Mouse (Mus musculus) forebrain, embryonic 11.5 days (tissue): ENCODE data around the gene Itprip. TPM values are rescaled to one million over a fixed set of nuclear protein-coding genes. Genes with fewer than 3 reads are reported as not detected.

ENCODE experiments used
- ATAC-seq: fragments of 200-750 bp; cut with Nextera tagmentation; replicated peaks from 2 replicates; pipeline ENCODE4 v1.8.0; 2017; ENCODE audit warnings: moderate TSS enrichment; ENCODE audit not compliant: low FRiP score
- DNase-seq: peaks from one replicate; pipeline ENCODE4 v3.0.0-alpha.2; 2017; ENCODE audit warnings: low spot score
- H3K27ac ChIP-seq: fragments of 300-500 bp; sonication (generic); 2 replicates; pipeline ENCODE4 v1.5.1; 2014; ENCODE audit warnings: low read depth, low read length
- H3K27me3 ChIP-seq: fragments of 300-500 bp; sonication (generic); 2 replicates; pipeline ENCODE4 v1.6.1; 2014; ENCODE audit warnings: mild to moderate bottlenecking, low read length, mixed read lengths; ENCODE audit not compliant: control insufficient read depth, insufficient read depth
- H3K36me3 ChIP-seq: fragments of 300-500 bp; sonication (generic); 2 replicates; pipeline ENCODE4 v1.6.1; 2014; ENCODE audit warnings: mild to moderate bottlenecking, low read length, moderate library complexity, mixed read lengths; ENCODE audit not compliant: control insufficient read depth, insufficient read depth
- H3K4me1 ChIP-seq: fragments of 300-500 bp; sonication (generic); replicated peaks from 2 replicates; pipeline ENCODE4 v1.6.1; 2014; ENCODE audit warnings: low read length, mixed read lengths; ENCODE audit not compliant: control insufficient read depth, insufficient read depth
- H3K4me2 ChIP-seq: fragments of 300-500 bp; sonication (generic); 2 replicates; pipeline ENCODE4 v1.6.1; 2014; ENCODE audit warnings: low read depth, mild to moderate bottlenecking, low read length, moderate library complexity, mixed read lengths; ENCODE audit not compliant: severe bottlenecking
- H3K4me3 ChIP-seq: fragments of 300-500 bp; sonication (generic); 2 replicates; pipeline ENCODE4 v1.5.1; 2014; ENCODE audit warnings: low read depth, low read length
- H3K9ac ChIP-seq: fragments of 300-500 bp; sonication (generic); 2 replicates; pipeline ENCODE4 v1.6.1; 2014; ENCODE audit warnings: low read length
- H3K9me3 ChIP-seq: fragments of 300-500 bp; sonication (generic); 2 replicates; pipeline ENCODE4 v1.6.1; 2016; ENCODE audit warnings: low read length, mixed read lengths; ENCODE audit not compliant: control insufficient read depth
- WGBS: fragments of 180-500 bp; shearing (Covaris S2); extraction: QIAGEN DNeasy Blood & Tissue Kit; methylation state at CpG from one replicate; pipeline ENCODE4 v1.1.7; 2014; 5-methylcytosine and 5-hydroxymethylcytosine counted together
- polyA plus RNA-seq: library from polyadenylated mRNA; unstranded; fragments of >200 nt; fragmentation: Nextera tagmentation; extraction: Ambion mirVana; gene quantifications from 2 replicates; pipeline ENCODE4 v1.2.1, GENCODE M21; 2014

The Itprip gene
- polyA plus RNA-seq, 1 experiment from 2014 or later: 20.4 TPM

DNA sequence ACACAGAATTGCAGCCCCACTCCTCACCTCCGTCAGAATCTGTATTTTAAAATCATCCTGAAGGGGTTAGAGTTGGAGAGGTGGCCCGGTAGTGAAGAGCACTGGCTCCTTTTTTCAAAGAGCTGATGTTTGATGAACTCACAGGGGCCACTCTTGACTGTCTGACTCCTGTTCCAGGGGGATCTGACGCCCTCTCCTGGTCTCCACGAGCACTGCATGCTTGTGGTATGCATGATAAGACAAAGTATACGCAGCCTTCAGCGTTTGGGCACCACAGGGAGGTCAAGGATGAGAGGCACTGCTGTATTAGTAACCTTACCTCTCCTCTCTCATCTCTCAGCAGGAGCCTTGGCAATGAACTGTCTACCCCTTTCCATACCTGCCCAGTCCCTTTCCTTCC is 19.1 kb downstream of the Itprip start:
- Histone ChIP-seq H3K9ac (no peak overlapping the region), H3K9me3 (no peaks in the 10 kb centered on the region), H3K27me3 (no peaks in the 10 kb centered on the region), H3K4me1 (peaks cover 5% of the 10 kb centered on the region; the same call in 1 of the 2 replicates), H3K27ac (no peak overlapping the region), H3K4me3 (no peak overlapping the region), H3K36me3 (peaks cover 3% of the 10 kb centered on the region; the same call in 1 of the 2 replicates), H3K4me2 (no peak overlapping the region)
- DNase-seq: no peak
- WGBS: 65% methylated on average over 6 of the region's 6 CpGs
- ATAC-seq: no peak

DNA sequence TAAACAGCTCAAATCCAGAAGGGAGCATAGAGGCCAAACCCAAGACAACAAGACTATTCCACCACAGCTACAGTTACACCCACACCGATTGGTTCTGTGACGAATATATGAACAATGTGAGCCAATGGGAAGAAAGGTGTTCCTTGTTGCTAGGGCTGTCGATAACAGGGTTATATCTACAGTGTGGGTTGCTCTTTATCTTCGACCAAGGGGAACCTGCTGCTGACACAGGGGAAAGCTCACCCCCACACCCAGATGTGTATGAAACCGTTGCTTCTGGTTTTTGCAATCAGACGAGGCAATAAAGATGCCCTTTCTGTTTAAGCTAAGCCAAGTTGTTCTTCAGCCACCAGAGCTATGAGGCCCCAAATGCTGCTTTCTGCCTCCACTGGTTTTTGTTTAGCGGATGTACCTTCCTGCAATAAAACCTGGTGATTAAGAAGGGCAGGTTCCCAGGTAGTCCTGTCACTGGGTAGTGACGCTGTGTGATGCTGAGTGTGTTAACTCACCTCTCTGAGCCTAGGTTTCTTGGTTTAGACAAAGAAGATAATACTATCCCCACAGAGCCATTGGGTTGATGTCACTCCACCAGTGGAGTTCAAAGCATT is 20.5 kb downstream of the Itprip start:
- no peaks in the 10 kb centered on the region for H3K27me3 ChIP-seq
- H3K9ac ChIP-seq: no peak overlapping the region
- peaks cover 4% of the 10 kb centered on the region; the same call in 1 of the 2 replicates for H3K4me1 ChIP-seq
- no peak overlapping the region for H3K4me2 ChIP-seq
- H3K4me3 ChIP-seq: no peak overlapping the region
- no peak overlapping the region for H3K27ac ChIP-seq
- WGBS: 93% methylated on average over 8 of the region's 8 CpGs
- no peaks in the 10 kb centered on the region for H3K9me3 ChIP-seq
- no peak for DNase-seq
- peaks cover 3% of the 10 kb centered on the region; the same call in 1 of the 2 replicates for H3K36me3 ChIP-seq
- no peak for ATAC-seq

DNA sequence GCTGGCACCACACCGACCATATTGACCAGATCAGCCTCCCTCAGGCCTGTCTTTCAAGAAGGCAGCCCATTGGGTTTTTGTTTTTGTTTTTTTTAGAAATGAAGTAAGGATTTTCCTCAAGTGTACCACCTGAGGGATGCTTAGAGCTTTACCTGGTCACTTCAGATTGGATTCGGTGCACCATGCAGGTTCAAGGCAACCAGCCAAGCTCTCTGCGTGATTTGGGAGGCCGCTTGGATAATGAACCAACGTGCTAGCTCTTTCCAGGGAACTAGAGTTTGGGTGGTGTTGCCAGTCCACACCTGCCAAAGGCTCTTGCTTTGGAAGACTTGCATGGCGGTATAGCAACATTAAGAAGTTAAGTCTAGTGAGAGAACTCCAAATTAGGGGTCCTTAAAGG is 26.0 kb downstream of the Itprip start:
- H3K4me2 ChIP-seq: no peak overlapping the region
- H3K9ac ChIP-seq: no peak overlapping the region
- H3K27me3 ChIP-seq: no peaks in the 10 kb centered on the region
- DNase-seq (no peak), ATAC-seq (no peak)
- no peaks in the 10 kb centered on the region for H3K9me3 ChIP-seq
- no peak overlapping the region for H3K27ac ChIP-seq
- WGBS: 94% methylated on average over 6 of the region's 6 CpGs
- H3K4me1 ChIP-seq: no peaks in the 10 kb centered on the region
- peaks cover 3% of the 10 kb centered on the region; the same call in 1 of the 2 replicates for H3K36me3 ChIP-seq
- no peak overlapping the region for H3K4me3 ChIP-seq

DNA sequence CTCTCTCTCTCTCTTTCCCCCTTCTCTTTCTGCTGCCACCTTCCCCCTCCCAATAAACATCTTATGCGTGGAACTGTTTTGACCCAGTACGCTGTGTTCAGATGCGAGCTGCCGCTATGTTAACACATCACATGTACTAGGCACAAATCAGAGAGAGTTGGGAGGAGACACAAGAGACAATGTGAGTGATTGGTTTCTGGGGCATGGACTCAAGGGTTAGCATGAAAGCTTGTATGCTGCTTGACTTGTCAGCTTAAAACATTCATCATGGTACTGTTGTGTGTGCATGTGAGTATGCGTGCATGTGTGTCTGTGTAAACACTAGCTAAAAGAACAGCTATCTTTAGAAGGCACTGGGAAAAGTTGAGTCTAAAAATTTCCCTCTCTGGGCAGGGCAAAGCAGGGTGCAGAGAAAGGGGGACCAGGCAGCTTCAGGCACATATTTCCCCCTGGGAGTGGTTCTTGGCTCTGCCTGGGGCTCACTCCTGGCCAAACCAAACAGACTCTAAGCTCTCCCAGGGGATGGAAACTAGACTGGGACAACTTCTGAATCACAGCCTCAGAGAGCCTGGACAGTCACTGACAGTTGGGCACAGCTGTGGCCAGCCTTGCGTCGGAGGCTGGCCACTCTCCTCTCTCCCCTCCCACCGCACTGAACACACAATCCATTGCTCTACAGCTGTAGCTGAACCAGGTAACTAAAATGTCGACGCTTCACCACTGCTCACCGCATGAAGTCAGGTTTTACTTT is 27.4 kb downstream of the Itprip start:
- Histone ChIP-seq H3K4me3 (no peak overlapping the region), H3K4me2 (no peak overlapping the region), H3K27ac (no peak overlapping the region), H3K9ac (no peak overlapping the region), H3K4me1 (no peaks in the 10 kb centered on the region), H3K9me3 (no peaks in the 10 kb centered on the region), H3K36me3 (no peaks in the 10 kb centered on the region; the same call in 1 of the 2 replicates), H3K27me3 (no peaks in the 10 kb centered on the region)
- no peak for ATAC-seq
- DNase-seq: no peak
- 87% methylated on average over 11 of the region's 11 CpGs for WGBS

GRCm38 (mm10) chr19:47890489-47891130 is 28.5 kb downstream of the Itprip start:
- Histone ChIP-seq H3K27me3 (no peaks in the 10 kb centered on the region), H3K4me1 (no peaks in the 10 kb centered on the region), H3K4me2 (no peak overlapping the region), H3K36me3 (no peaks in the 10 kb centered on the region; the same call in 1 of the 2 replicates), H3K9ac (no peak overlapping the region), H3K4me3 (no peak overlapping the region), H3K9me3 (no peaks in the 10 kb centered on the region), H3K27ac (no peak overlapping the region)
- ATAC-seq (no peak), DNase-seq (no peak)
- 85% methylated on average over 10 of the region's 10 CpGs for WGBS

DNA sequence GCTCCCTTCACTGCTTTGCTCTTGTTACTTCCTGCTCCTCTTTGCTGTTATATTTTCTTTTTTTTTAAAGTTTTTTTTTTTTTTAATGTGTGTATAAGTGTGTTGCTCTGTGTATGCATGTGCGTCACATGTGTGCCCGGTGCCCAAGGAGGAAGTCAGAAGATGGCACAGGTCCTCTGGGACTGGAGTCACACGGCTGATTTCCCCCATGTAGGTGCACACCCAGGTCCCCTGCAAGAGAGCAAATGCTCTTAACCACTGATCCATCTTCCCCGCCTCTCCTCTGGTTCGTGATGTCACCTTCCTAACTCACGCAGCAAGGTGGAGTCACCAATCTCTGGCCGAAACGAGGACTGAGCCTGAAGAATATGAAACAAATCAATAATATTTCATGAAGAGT is 31.1 kb downstream of the Itprip start:
- no peak overlapping the region for H3K4me3 ChIP-seq
- H3K27ac ChIP-seq: no peak overlapping the region
- H3K36me3 ChIP-seq: no peaks in the 10 kb centered on the region
- H3K9me3 ChIP-seq: no peaks in the 10 kb centered on the region
- DNase-seq: no peak
- ATAC-seq: no peak
- no peak overlapping the region for H3K9ac ChIP-seq
- no peaks in the 10 kb centered on the region for H3K4me1 ChIP-seq
- H3K4me2 ChIP-seq: no peak overlapping the region
- 90% methylated on average over 8 of the region's 8 CpGs for WGBS
- no peaks in the 10 kb centered on the region for H3K27me3 ChIP-seq

- H3K9me3 ChIP-seq: no peaks in the 10 kb centered on the region
- WGBS: 92% methylated on average over 10 of the region's 10 CpGs
- DNase-seq (no peak), ATAC-seq (no peak)
- H3K4me3 ChIP-seq: no peak overlapping the region
- H3K27ac ChIP-seq: no peak overlapping the region
- no peaks in the 10 kb centered on the region for H3K27me3 ChIP-seq
- H3K4me1 ChIP-seq: no peaks in the 10 kb centered on the region
- no peak overlapping the region; the same call in 1 of the 2 replicates for H3K9ac ChIP-seq
- H3K4me2 ChIP-seq: no peak overlapping the region
- H3K36me3 ChIP-seq: no peaks in the 10 kb centered on the region
These were observed 31.7 kb downstream of the Itprip start for GRCm38 (mm10) chr19:47887417-47887816.

DNA sequence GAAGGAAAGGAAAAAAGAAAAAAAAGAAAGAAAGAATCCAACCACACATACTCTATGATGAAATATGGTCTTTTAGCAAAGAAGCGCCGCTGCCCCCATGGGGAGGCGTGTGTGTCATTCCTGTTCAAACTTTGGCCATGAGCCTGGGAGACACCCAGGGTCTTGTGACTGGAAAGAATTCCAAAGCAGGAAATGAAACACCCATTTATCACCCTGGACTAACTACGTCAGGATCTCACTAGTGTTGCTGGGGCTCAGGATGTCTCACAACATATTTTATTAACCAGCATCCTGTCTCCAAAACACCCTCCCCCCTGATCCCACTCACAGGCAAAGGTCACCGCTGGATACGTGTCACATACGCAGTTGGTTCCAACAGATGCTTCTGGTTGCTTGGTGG is 32.5 kb downstream of the Itprip start:
- Histone ChIP-seq H3K27ac (no peak overlapping the region), H3K4me2 (no peak overlapping the region), H3K36me3 (no peaks in the 10 kb centered on the region), H3K27me3 (no peaks in the 10 kb centered on the region), H3K9me3 (no peaks in the 10 kb centered on the region), H3K4me1 (no peaks in the 10 kb centered on the region), H3K4me3 (no peak overlapping the region), H3K9ac (no peak overlapping the region)
- ATAC-seq (no peak), DNase-seq (no peak)
- 91% methylated on average over 7 of the region's 7 CpGs for WGBS
